Mouse (Mus musculus) brain, adult 2 months (tissue): ENCODE measurements around the gene Dock4.

Experiments
- DNase-seq: peaks from one replicate; pipeline ENCODE4 v3.0.0; 2011; ENCODE audit warnings: low read depth, low spot score

The Dock4 gene

DNA sequence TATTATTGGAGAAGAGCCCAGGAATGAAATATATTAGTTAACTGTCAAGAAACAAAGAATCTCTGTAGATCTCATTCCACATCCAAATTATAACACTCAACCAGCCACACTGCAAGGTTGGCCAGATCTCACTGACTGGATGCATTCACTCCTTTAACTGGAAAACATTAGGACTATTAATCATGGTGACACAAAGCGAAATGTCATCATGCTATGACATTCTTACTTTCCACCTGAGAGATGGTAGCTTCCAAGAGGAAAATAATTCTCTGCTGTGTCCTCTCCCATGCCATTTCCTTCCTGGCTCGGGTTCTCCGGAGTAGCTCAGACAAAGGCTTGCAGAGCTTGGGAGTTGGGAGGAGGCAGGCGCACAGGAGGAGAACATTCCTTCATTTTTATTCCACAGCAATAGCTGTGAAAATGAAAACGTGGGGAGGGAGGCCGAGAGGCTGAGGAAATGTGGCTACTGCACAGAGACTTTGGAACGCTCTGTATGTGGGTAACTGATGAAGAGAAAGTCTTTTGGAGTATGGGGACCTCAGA lies 17.0 kb downstream of the Dock4 start:
- peak; percentile 73 for DNase-seq

DNA sequence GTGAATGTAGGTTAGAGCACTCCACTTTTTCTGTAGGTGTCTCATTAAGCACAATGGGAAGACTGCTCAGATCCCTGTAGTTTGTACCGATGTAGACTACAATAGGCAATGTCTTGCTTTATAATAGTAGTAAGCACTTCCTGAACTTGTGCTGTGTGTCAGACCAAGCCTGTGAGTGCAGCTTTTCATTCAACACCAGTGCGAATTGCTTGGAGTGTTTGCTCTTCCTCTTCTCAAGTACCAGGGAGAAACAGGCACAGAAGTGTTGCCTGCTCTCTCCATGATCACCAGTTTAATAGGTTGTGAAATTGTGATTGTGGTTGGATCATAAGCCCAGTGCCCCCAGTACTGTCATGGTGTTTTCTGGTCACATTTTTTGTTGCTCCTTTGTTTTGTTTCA lies 18.1 kb downstream of the Dock4 start:
- DNase-seq, result no peak

DNA sequence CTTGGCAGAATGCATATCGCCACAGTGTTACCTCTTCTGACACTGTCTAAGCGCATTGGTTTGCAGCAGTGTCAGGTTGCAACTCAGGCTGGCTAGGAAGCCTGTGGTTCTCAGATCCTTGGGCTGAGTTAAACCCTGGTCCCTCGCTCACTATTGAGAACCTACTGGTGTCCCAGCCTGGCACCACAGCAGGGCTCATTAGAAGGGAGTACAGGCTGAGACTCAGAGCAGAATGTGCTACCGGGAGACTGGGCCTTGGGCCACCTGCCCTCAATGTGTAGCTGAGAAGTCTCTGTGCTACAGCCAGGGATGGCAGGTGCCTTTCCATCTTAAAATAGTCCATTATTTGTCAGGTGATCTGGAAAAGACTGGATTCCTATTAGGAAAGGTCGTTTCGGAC lies 18.5 kb downstream of the Dock4 start:
- DNase-seq, result peak; percentile 98

DNA sequence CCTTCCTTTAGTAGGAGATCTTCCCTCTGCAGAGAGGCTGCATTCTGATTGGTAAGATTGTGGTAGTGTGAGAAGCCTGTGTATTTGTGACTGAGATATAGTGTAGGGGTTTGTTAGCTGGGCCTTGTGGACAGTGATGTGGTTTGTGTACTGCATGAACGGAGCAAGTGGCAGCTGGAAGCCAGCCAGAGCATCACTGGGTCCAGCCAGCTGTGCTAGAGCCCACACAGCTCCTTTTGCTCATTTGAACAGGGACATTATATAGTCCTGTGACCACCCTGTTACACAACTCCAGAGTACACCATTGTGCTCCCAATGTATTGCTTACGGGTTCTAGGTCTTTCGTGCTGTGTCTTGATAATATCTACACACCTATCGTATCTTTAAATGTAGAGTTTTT lies 22.5 kb downstream of the Dock4 start:
- DNase-seq, result peak; percentile 85

DNA sequence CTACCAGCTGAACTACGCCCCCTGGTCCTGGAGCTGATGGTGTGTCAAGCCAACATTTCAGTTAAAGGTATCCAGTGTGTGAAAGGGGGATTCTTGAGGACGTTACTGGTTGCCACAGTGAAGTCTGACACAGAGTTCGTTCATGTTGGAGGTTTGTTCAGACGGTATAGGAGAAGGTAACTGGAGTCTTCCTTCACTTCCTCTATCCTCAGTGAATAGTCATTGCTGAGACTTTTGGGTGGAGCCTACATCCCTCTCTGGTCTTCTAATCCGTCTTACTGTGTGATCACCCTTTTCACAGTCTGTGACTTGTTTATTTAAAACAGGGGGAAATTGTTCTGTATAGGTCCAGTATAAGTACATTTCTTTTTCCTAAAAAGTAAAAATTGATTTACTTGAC lies 23.3 kb downstream of the Dock4 start:
- DNase-seq, result no peak

DNA sequence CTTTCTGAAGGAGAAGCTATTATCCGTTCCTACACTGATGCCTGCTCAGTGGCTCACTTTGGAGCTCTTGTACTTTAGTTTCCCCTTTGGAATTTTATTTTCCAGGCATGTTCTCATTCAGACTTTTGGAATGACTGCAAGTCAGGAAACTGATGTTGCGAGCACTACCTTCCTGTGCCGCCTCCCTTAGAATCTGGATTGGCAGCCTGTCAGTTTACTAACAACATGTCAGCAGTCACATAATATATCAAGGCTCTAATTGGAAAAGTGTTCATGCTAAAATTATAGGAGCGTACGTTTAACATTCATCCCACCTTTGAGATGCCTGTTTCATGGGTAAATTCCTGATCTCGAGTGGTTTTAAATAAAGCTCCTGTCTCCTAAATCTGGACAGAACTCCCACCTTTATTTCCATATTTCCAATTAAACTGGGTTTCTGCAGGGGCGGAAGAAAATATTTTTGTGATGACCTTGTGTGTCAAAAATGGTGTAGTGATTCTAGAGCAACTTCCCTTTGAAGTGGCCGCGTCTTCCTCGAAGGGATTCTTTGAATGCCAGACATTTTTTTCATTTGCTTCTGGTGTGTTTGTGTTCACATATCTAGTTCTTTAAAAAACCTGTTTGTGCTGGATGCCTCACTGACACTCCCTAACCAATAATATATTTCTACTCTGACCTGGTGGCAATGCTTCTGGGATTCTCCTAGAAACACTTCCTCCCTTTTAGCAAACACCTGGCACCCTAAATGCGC lies 26.1 kb downstream of the Dock4 start:
- DNase-seq, result no peak

DNA sequence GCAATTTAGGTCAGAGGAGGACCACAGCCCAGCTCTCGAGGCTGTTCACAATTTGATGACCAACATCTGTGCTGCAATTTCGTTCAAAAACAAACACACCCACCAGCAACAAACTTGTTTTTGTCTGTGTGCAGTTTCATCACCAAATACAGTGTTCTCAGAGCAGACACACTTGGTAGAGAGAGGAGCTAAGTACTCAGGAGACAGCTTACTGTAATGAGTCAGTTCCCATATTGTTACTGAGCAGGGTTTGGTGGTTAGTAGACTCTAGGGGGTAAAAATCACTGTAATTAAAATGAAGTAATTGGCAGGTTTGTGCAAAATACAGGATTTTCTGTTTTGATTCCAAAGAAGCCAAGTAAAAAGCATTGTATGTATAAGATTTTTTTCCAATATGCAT lies 28.0 kb downstream of the Dock4 start:
- DNase-seq, result no peak

DNA sequence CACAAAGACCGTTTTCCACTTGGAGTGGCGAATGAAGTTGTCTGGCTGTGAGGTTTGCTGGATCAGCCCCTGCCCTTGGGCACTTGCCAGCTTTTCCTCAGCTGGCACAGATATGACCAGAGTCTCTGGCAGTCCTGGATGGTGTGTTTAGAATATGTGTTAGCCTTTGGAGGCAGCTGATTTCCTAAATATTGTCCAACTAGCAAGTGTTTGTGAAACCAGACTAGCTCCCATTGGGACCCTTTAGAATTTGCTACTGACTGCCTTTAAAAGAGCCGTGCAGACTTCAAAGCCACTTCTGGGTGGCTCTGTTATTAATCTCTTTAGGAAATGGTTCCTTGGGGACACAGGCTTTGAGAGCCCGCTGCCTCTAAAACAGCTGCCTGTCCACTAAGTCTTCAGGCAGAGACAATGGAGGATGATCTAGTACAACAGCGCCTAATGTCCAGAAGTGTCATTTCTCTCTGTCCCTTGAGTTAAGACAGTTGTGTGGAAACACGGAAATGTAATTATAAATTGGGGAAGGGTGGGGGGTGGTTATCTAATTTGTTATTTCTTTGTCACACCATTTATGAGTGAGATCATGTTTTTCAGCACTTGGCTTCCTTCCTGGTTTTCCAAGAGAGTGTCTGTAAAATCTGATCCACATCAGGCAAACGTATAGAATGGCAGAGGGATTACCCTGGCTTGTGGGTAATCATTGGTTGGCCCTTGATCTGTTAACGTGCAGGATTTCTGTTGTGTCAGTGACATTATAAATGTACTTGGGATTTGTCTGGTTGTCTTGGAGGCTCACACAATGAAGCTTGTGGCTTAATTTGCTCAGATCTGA lies 32.1 kb downstream of the Dock4 start:
- DNase-seq, result no peak

DNA sequence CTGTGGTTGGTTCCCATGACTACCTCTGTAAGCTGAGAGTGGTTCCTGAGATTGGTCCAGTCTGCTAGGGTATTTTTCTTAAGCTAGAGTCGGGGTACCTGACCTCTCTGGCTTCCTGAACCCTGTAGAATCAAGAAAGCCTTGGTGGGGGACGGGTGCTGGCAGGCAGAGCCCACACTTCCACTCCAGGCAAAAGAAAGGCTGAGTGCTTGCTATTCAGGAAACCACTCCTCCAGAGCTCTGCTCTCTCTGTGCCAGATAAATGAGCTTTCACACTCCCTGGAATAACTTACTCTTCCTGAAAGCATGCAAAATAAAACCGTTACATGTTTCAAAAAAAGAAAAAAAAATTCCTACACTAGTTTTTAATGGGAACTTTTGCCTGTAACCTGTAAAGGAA lies 38.5 kb downstream of the Dock4 start:
- DNase-seq, result peak; percentile 77

DNA sequence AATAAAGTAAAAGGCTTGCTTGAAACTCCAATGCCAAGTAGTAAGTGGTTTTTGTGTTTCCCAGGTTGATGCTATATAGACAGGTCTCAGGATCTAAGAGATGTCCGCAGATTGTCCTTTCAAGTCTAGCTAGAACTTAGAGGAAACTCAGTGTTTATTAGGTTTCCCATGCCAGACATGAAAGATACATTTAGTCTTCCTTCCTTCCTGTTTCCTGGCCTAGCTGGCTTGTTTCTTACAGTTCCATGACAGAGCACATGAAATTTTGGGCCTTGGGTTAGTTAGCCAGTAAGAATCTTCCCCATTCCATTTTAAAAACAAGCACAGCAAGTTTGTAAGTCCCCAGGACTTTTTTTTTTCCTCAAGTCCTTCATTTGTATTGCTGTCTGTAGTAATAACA lies 39.5 kb downstream of the Dock4 start:
- DNase-seq, result no peak

DNA sequence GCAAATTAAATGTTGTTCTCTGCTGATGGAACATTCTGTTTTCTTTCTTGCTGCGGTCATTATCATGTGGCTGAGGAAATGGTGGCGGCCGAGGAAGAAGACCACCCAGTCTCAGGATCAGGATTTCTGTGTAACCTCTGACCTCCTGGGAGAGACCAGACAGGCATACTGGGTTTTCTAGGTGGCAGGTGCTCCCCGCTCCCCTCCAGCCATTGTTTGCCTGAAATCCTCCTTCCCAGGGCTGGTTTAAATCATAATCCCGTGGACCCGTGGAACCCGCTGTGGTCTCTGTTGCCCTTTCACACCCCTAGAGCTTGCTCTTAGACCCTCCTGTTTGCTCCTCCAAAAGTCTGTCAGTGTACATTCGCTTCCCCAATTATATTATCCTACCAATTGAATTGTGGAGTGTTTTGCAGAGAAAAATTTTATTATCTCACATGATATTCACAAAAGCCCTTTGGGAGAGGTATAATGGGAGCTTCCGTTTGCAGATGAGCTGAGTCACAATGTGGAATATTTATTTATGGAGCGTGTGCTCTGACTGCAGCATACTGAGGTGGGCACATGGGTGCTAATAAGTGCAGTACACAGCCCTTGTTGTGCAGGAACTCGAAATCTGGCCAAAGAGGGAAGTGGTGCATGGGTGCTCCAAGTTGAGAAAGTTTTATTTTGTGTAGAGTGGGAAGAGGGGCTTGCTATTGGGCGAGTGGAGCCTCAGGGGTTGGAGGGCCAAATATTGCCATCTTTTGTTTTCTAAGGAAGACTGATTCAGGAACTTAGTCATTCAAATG lies 40.5 kb downstream of the Dock4 start:
- DNase-seq, result peak; percentile 48

DNA sequence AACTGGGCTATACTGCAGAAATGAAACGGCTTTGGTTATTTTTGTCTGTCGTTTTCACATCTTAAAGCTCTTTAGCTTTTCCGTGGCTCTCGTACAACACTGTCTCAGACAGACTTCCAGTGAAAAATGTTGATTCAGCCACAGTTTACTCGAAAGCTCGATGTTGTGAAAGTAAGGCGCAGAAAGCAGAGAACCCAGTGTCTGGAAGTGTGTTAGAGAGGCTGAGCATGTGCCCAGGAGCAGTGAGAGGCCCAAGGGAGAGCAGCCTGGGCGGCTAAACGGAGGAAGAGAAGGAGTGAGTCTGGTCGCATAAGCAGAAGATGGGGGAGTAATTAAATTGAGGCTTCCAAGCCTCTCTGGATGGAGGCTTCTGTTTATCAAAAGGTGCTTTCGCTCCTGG lies 50.6 kb downstream of the Dock4 start:
- peak; percentile 56 for DNase-seq

DNA sequence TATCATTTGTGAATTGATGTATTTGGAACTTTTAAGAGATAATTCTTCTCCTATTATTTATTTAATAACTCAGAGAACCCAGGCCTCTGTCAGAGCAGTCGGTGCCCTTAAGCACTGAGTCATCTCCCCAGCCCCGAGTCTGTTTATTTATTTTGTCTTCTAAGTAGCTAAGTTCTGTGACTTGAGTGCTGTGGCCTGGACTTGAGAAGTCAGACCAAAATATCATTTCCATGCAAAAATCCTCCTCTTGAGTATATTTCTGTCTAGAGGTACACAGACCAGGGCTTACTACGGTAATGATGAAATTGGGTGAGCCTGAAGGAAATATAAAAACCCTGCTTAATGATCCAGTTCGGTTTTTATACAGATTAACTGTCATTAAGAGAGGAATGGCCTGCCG lies 52.1 kb downstream of the Dock4 start:
- DNase-seq, result no peak

DNA sequence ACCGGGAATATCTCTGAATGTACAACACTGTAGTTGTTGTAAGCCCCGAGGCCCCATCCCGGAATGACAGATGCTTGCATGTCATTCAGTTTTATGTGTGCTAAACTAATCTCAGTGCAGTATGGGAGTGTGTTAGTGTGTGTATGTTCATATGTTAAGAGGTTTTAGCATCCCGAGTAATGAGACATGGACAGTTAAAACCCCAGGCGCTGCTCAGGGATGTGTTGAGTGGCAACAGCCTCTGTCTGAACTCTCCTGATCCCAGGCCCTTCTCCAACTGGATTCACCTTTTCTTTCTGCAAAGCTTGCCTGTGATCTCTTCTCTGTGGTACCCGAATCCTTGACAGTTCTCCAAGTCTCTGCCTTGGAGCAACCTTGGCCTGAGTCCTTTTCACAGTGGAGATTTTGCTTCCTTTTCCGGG lies 52.5 kb downstream of the Dock4 start:
- DNase-seq, result peak; percentile 72

DNA sequence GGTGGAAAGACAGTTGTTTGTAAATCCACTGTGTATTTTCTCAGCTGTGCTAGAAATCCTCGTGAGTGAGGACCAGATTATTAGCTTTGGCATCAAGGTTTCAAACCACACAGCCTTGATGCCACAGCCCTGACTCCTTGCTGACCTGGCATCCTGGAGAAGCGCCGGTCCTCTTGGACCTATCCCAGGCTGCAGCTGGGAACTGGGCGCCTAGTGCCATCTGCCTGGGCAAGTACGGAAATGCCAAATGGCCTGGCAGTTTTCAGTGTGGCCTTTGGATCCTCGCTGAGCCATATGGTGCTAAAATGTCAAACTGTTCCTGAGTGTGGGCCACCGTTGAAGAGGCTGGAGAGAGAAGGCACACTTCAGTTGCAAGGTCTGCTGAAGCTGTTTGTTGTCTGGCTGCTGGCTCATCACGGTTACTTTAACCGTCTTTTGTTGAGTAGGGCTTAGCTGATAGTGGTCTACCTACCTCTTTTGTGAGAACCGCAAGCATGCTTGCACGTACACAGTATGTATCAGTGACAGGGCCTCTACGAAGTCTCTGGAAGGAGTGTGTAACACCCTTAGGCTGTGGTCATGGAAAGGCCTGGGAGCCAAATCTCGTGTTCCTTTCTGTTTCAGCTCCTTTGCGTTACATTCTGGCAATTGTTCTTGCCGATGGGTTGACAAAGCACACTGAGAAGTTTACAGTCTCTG lies 53.3 kb downstream of the Dock4 start:
- peak; percentile 99 for DNase-seq

DNA sequence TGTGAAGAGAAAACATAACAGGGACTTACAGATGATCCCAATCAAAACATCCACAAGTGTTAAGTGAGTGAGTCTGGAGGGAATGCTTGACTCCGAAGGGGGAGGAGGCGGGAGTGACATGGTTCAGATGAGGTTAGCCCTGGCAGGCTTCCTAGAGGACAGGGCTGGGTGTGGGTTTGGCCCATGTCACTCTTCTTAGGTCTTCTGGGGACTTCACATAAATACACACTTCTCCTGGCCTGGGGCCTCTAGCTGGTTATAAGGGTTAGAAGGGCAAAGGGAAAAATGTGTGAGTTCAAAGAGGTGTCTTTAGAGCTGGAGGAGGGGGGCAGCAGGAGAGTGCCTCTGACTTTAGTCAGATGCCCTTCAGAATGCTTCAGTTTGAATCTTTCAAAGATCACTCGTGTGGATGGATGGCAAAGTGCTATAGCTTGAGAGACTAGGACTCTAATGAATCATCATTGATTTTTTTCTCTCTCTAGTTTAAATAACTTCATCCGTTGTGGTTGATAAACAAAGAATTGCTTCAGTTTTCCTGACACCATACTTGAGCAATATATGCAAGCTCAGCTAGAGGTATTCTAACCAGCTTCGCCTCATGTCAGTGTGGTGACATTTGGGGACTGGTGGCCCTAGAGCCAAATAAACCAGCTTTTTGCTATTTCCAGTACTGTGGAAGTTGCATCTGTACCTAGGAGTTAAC lies 54.0 kb downstream of the Dock4 start:
- peak; percentile 76 for DNase-seq

DNA sequence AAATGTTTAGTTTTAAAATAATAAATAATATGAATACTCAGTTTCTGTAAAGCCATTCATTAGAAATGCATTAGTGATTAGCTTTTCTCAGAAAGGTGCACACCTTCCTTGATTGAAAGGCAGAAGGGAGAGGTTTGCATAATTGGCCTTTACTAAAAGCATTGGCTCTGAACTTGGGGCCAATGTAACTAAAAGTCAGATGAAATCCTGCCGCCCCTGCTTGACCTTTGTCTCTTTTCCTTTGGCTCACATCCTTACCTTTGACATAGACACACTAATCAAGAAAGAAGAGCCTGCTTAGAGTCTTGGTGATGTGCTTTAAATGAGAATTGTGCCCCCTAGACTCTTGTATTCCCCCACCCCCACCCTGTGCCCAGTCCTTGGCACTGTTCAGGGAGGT lies 55.4 kb downstream of the Dock4 start:
- DNase-seq, result no peak

DNA sequence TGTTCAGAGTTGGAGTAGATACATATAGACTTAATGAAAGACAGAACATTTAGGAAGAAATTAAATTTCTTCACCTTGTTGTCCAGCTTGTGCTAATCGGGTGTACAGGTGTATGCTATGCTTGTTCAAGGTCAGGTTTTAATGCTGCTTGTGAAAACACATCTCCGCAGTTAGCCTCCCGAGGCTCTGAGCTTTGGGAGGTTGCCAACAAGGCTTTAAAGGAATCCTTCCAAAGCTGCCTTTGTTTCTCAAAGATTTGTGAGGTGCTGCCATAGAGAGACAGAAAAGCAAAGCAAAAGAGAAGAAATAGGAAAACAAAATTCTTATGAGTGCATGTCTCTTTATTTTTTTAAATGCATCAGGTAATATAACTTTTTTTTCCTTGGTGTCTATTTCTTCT lies 57.8 kb downstream of the Dock4 start:
- peak; percentile 49 for DNase-seq

DNA sequence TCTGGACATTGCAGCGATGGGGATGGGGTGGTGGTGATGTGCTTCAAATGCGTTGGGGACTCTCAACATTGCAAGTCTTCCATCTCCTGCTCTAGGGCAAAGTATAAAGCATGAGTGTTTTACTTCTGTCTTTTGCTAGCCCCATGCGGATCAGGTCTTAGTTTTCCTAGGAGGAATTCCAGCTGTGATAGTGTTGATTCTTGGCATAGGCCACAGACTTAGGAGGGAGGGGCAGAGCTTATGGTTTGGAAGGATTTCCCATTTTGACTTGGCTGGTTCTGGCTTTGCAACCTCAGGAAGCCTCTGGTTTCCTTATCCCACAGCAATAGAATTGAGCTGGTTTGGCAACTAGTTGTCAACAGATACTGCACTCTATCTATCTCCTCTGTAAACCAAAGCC lies 58.9 kb downstream of the Dock4 start:
- no peak for DNase-seq

DNA sequence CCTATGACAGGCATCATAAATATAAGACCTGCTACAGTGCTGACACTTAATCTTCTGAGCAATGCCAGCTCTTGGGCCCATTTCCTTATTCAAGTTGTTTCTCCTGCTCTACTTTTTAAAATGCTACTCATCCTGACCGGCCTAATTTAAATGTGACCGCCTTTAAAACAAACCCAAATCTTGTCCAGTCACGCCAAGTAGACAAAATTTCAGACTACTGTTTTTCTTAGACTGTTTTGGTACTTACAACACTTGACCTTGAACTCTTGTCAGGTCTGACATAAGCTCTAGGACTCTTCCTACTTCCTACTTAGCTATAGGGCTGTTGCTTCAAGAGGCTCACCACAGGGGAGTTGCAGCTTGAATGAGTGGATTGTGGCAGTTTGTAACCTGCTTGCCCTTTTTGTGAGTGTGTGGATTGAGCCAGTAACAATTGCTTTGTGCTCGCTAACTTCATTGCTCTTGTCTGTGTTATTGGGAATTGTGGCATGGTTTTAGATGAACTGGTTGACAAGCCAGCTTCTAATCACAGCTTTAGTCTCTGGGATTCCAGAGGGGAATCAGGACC lies 62.2 kb downstream of the Dock4 start:
- no peak for DNase-seq
